Mouse (Mus musculus): ENCODE measurements at regions not wholly inside any gene's neighbourhood (a gene's known extent, or its start where the extent isn't known, plus 50 kb on each side); places are given as distances from the start of the nearest gene placed in this dataset.

GRCm38 (mm10) chr15:36701846-36702245, 305.7 kb downstream of the Zfp706 start:
- ATAC-seq (replicated peaks; ENCODE audit: extremely low read depth, insufficient read depth, low FRiP score): no peak
- Histone ChIP-seq H3K9ac (ENCODE audit: low read length) (no peak overlapping the region), H3K27me3 (ENCODE audit: control insufficient read depth, insufficient read depth, low read length) (no peaks in the 10 kb centered on the region), H3K27ac (ENCODE audit: low read length) (no peak overlapping the region), H3K4me1 (ENCODE audit: control insufficient read depth, insufficient read depth, low read length) (no peaks in the 10 kb centered on the region), H3K36me3 (ENCODE audit: control insufficient read depth, insufficient read depth) (no peaks in the 10 kb centered on the region), H3K9me3 (replicated peaks; ENCODE audit: control insufficient read depth, low read length) (no peaks in the 10 kb centered on the region), H3K4me2 (ENCODE audit: low read depth, low read length) (no peak overlapping the region), H3K4me3 (ENCODE audit: low read length) (no peak overlapping the region)
- WGBS: 46% methylated on average over 8 of the region's 8 CpGs

- WGBS: 59% methylated on average over 5 of the region's 5 CpGs
Measured at GRCm38 (mm10) chr15:36700196-36700595, 307.4 kb downstream of the Zfp706 start.

GRCm38 (mm10) chr15:36695199-36696129, 312.1 kb downstream of the Zfp706 start:
- H3K9me3 ChIP-seq (replicated peaks; ENCODE audit: control insufficient read depth, low read length): no peaks in the 10 kb centered on the region
- H3K4me2 ChIP-seq (ENCODE audit: low read depth, low read length): peak overlapping the region; percentile 66
- H3K9ac ChIP-seq (ENCODE audit: low read length): peak overlapping the region; percentile 65
- no peaks in the 10 kb centered on the region for H3K36me3 ChIP-seq (ENCODE audit: control insufficient read depth, insufficient read depth)
- ATAC-seq (replicated peaks; ENCODE audit: extremely low read depth, insufficient read depth, low FRiP score): no peak
- H3K27me3 ChIP-seq (ENCODE audit: control insufficient read depth, insufficient read depth, low read length): no peaks in the 10 kb centered on the region
- 0 out of 2 replicates have a peak, but pooled peaks cover 2% of the 10 kb centered on the region for H3K4me1 ChIP-seq (ENCODE audit: control insufficient read depth, insufficient read depth, low read length)
- H3K27ac ChIP-seq (ENCODE audit: low read length): no peak overlapping the region
- 27% methylated on average over 14 of the region's 14 CpGs for WGBS
- peak overlapping the region; percentile 53 for H3K4me3 ChIP-seq (ENCODE audit: low read length)

More at GRCm38 (mm10) chr15:36700196-36700595, 307.4 kb downstream of the Zfp706 start:
- Histone ChIP-seq H3K9ac (ENCODE audit: low read length) (no peak overlapping the region), H3K9me3 (replicated peaks; ENCODE audit: control insufficient read depth, low read length) (no peaks in the 10 kb centered on the region), H3K4me2 (ENCODE audit: low read depth, low read length) (no peak overlapping the region), H3K27me3 (ENCODE audit: control insufficient read depth, insufficient read depth, low read length) (no peaks in the 10 kb centered on the region), H3K27ac (ENCODE audit: low read length) (no peak overlapping the region), H3K4me3 (ENCODE audit: low read length) (no peak overlapping the region), H3K36me3 (ENCODE audit: control insufficient read depth, insufficient read depth) (no peaks in the 10 kb centered on the region), H3K4me1 (ENCODE audit: control insufficient read depth, insufficient read depth, low read length) (0 out of 2 replicates have a peak, but pooled peaks cover 2% of the 10 kb centered on the region)
- no peak for ATAC-seq (replicated peaks; ENCODE audit: extremely low read depth, insufficient read depth, low FRiP score)

DNA sequence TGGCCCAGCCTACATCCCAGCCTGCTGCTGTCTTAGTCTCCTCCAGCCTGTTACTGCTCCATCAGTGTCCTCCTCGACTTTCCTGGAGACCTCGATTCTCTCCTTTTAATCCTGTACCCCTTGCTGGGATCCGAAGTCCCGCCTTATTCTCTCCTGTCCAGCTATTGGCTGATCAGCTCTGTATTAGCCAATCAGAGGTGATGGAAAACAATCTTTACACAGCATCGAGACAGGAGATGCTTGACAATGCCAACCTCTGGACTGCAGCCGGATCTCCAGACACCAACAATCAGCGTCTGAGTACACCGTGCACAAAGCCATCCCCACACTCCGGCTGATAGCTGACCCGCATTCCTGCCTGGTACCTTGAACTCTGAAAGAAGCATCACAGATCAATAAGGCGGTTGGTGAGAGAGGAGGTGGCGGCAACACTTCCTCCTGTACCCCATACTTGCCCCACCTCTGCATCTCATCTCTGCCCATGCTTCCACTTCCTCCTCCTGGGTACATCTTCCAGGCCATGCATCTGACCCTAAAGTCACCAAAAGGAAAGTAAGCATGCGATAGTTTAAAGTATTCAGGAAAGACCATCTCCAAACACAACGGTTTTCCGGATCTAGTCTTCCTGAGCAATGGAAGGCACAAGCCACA, 316.4 kb downstream of the Zfp706 start:
- H3K9me3 ChIP-seq (replicated peaks; ENCODE audit: control insufficient read depth, low read length): no peaks in the 10 kb centered on the region
- H3K27me3 ChIP-seq (ENCODE audit: control insufficient read depth, insufficient read depth, low read length): no peaks in the 10 kb centered on the region
- H3K4me1 ChIP-seq (ENCODE audit: control insufficient read depth, insufficient read depth, low read length): peaks cover 2% of the 10 kb centered on the region; the same call in 1 of the 2 replicates
- H3K4me2 ChIP-seq (ENCODE audit: low read depth, low read length): no peak overlapping the region
- 49% methylated on average over 15 of the region's 15 CpGs for WGBS
- no peak overlapping the region for H3K27ac ChIP-seq (ENCODE audit: low read length)
- H3K36me3 ChIP-seq (ENCODE audit: control insufficient read depth, insufficient read depth): no peaks in the 10 kb centered on the region
- no peak overlapping the region for H3K4me3 ChIP-seq (ENCODE audit: low read length)
- ATAC-seq (replicated peaks; ENCODE audit: extremely low read depth, insufficient read depth, low FRiP score): no peak
- no peak overlapping the region for H3K9ac ChIP-seq (ENCODE audit: low read length)

DNA sequence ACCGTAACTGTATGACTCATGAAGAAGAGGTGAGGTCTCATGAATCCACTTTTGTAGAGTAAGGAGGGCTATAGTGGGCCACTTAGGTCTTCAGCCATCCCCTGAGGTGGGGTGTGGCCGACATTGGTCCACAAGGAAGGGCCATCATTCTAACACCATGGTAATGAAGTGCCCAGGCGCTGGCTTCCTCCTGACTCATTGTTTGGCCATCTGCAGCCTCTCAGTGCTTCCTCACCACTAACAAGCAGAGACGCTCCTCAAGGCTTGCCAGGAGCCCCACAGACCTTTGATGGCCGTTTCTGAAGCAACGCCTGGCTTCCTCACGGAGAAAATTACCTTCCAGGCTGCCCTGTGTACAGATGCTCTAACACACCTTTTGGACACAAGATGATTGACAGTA, 317.7 kb downstream of the Zfp706 start:
- Histone ChIP-seq H3K36me3 (ENCODE audit: control insufficient read depth, insufficient read depth) (no peaks in the 10 kb centered on the region), H3K4me2 (ENCODE audit: low read depth, low read length) (no peak overlapping the region), H3K9me3 (replicated peaks; ENCODE audit: control insufficient read depth, low read length) (no peaks in the 10 kb centered on the region), H3K27ac (ENCODE audit: low read length) (no peak overlapping the region), H3K9ac (ENCODE audit: low read length) (no peak overlapping the region), H3K27me3 (ENCODE audit: control insufficient read depth, insufficient read depth, low read length) (no peaks in the 10 kb centered on the region), H3K4me1 (ENCODE audit: control insufficient read depth, insufficient read depth, low read length) (no peaks in the 10 kb centered on the region; the same call in 1 of the 2 replicates), H3K4me3 (ENCODE audit: low read length) (no peak overlapping the region)
- no peak for ATAC-seq (replicated peaks; ENCODE audit: extremely low read depth, insufficient read depth, low FRiP score)
- WGBS: 82% methylated on average over 7 of the region's 7 CpGs

DNA sequence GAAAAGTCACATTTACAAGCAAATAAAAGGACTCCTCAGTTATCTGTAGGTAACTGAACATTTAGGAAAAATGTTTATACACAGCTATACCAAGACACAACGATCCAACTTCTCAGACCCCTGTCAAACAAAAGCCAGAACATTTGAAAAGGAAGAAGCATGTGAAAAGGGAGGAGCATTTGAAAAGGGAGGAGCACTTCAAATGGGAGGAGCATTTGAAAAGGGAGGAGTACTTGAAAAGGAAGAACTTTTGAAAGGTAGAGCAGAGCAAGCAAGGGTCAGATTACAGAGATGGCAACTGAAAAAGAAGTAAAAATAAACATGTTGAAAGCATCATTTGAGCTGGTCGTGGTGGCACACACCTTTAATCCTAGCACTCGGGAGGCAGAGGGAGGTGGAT, 318.3 kb downstream of the Zfp706 start:
- 67% methylated on average over 3 of the region's 3 CpGs for WGBS
- Histone ChIP-seq H3K27me3 (ENCODE audit: control insufficient read depth, insufficient read depth, low read length) (no peaks in the 10 kb centered on the region), H3K36me3 (ENCODE audit: control insufficient read depth, insufficient read depth) (no peaks in the 10 kb centered on the region), H3K9ac (ENCODE audit: low read length) (no peak overlapping the region), H3K4me2 (ENCODE audit: low read depth, low read length) (no peak overlapping the region), H3K9me3 (replicated peaks; ENCODE audit: control insufficient read depth, low read length) (no peaks in the 10 kb centered on the region), H3K27ac (ENCODE audit: low read length) (no peak overlapping the region), H3K4me3 (ENCODE audit: low read length) (no peak overlapping the region), H3K4me1 (ENCODE audit: control insufficient read depth, insufficient read depth, low read length) (no peaks in the 10 kb centered on the region; the same call in 1 of the 2 replicates)
- ATAC-seq (replicated peaks; ENCODE audit: extremely low read depth, insufficient read depth, low FRiP score): no peak

GRCm38 (mm10) chr15:36688051-36688754, 319.4 kb downstream of the Zfp706 start:
- peak overlapping the region; percentile 10; the same call in 1 of the 2 replicates for H3K4me3 ChIP-seq (ENCODE audit: low read length)
- no peak for ATAC-seq (replicated peaks; ENCODE audit: extremely low read depth, insufficient read depth, low FRiP score)

GRCm38 (mm10) chr15:36684684-36685083, 322.9 kb downstream of the Zfp706 start:
- Histone ChIP-seq H3K4me2 (ENCODE audit: low read depth, low read length) (no peak overlapping the region), H3K4me3 (ENCODE audit: low read length) (no peak overlapping the region), H3K9me3 (replicated peaks; ENCODE audit: control insufficient read depth, low read length) (no peaks in the 10 kb centered on the region), H3K27ac (ENCODE audit: low read length) (no peak overlapping the region), H3K36me3 (ENCODE audit: control insufficient read depth, insufficient read depth) (no peaks in the 10 kb centered on the region), H3K27me3 (ENCODE audit: control insufficient read depth, insufficient read depth, low read length) (no peaks in the 10 kb centered on the region), H3K9ac (ENCODE audit: low read length) (no peak overlapping the region), H3K4me1 (ENCODE audit: control insufficient read depth, insufficient read depth, low read length) (no peaks in the 10 kb centered on the region; the same call in 1 of the 2 replicates)
- no peak for ATAC-seq (replicated peaks; ENCODE audit: extremely low read depth, insufficient read depth, low FRiP score)
- WGBS: 67% methylated on average over 7 of the region's 7 CpGs

More at GRCm38 (mm10) chr15:36688051-36688754, 319.4 kb downstream of the Zfp706 start:
- Histone ChIP-seq H3K9me3 (replicated peaks; ENCODE audit: control insufficient read depth, low read length) (no peaks in the 10 kb centered on the region), H3K4me1 (ENCODE audit: control insufficient read depth, insufficient read depth, low read length) (no peaks in the 10 kb centered on the region; the same call in 1 of the 2 replicates), H3K27ac (ENCODE audit: low read length) (no peak overlapping the region), H3K27me3 (ENCODE audit: control insufficient read depth, insufficient read depth, low read length) (no peaks in the 10 kb centered on the region), H3K36me3 (ENCODE audit: control insufficient read depth, insufficient read depth) (no peaks in the 10 kb centered on the region), H3K9ac (ENCODE audit: low read length) (no peak overlapping the region), H3K4me2 (ENCODE audit: low read depth, low read length) (peak overlapping the region; percentile 54)
- 7% methylated on average over 17 of the region's 17 CpGs for WGBS

All from heart, embryonic 16.5 days (tissue).